Mouse (Mus musculus): ENCODE data around the gene Erc2. TPM values are rescaled to one million over a fixed set of nuclear protein-coding genes. Genes with fewer than 3 reads are reported as not detected.

Erc2 gene
- total RNA-seq, 2 experiments from 2014 or later: 0.36 to 0.41 TPM

DNA sequence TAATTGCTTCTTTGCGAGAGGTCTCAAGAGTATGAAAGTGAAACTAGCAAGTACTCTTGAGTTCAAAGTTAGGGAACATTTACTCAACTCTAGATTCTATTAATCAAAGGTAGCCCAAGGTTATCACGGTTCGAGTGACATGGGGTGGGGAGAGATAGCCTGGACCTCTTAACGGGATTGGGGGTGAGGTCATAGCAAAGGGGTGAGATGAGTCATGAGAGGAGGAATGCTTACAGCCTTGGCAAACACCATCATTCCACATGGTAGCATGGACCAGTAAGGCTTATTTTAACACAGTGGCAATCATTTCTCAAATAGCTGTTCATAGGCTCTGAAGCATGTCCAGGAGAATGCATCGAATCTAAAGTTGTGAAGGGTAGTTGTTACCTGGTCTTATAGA, 134.7 kb downstream of the Erc2 start:
- no peak for TF ChIP-seq CTCF (IDR thresholded peaks at IDR 0.05)
- no peak for DNase-seq
- Histone ChIP-seq H3K27ac (no peak overlapping the region), H3K4me3 (no peak overlapping the region)
- intact Hi-C loops (cut with DNase I): no loop called here

- H3K4me3 ChIP-seq: no peak overlapping the region
- intact Hi-C loops (cut with DNase I): no loop called here
- peak; percentile 43 for TF ChIP-seq CTCF (IDR thresholded peaks at IDR 0.05)
- H3K27ac ChIP-seq: no peak overlapping the region
- DNase-seq: no peak
Observed at GRCm38 (mm10) chr14:27758230-27758629, 136.0 kb downstream of the Erc2 start.

GRCm38 (mm10) chr14:27759069-27759628, 136.9 kb downstream of the Erc2 start:
- intact Hi-C loops (cut with DNase I): no loop called here
- TF ChIP-seq CTCF (IDR thresholded peaks at IDR 0.05): no peak
- no peak overlapping the region for H3K4me3 ChIP-seq
- DNase-seq: no peak
- H3K27ac ChIP-seq: no peak overlapping the region

DNA sequence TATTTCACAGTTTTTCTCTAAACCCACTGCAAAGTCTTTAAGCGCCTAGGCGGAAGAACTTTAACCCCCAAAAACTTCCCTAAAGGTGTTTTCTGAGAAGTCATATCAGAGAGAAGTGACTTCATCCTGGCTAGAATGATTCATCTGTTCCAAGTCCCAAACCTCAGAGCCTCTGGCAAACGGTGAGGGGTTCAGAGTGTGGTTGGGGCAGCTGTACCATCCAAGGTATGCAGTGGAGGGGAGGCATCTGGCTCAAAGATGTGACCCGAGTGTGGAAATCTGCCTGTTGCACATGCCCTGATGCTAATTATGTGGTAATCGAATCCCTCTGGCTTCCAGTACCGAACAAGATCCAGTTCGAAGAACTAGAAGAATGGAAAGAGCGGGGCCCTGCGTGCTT, 137.8 kb downstream of the Erc2 start:
- intact Hi-C loops (cut with DNase I): no loop called here
- no peak overlapping the region for H3K27ac ChIP-seq
- no peak overlapping the region for H3K4me3 ChIP-seq
- no peak for DNase-seq
- no peak for TF ChIP-seq CTCF (IDR thresholded peaks at IDR 0.05)

DNA sequence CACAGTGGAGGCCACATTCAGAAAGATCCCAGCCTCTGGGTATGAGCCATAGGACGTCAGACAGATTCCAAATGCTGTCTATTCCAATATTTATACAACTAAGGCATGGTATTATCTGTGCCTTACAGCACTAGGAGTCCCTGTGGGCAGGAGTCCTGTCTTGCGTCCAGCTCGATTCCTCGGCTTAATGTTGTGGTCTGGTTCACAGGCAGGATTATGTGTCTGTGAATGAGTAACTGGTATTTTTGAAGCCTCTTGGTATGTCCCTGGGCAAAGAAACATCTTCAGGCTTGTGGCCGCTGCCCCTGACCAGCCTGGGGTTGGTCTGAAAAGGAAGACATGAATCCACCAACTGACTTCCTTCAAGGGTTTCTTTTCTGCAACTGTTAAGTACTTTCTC, 153.1 kb downstream of the Erc2 start:
- intact Hi-C loops (cut with DNase I): no loop called here
- Histone ChIP-seq H3K27ac (no peak overlapping the region), H3K4me3 (no peak overlapping the region)
- no peak for DNase-seq
- TF ChIP-seq CTCF (IDR thresholded peaks at IDR 0.05): no peak

DNA sequence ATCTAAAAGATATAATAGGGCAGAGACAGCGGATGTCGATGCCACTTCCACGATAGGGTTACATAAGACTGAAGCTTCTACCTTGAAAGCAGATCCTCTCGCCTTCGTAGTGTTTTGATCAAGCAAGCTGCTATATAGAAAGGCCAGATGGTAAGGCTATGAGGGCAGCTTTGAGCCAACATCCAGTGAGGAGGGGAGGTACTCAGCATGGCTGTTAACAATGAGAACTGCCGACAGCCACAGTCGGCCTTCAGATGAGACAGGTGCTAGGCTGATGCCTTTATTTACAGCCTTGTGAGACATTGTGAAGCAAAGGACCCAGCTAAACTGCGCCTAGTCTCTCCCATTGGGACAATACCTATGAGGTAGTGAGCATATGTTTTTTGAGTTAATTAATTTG, 156.3 kb downstream of the Erc2 start:
- no peak for DNase-seq
- TF ChIP-seq CTCF (IDR thresholded peaks at IDR 0.05): no peak
- H3K27ac ChIP-seq: no peak overlapping the region
- H3K4me3 ChIP-seq: no peak overlapping the region
- intact Hi-C loops (cut with DNase I): no loop called here

GRCm38 (mm10) chr14:27778982-27779701, 156.9 kb downstream of the Erc2 start:
- Histone ChIP-seq H3K27ac (no peak overlapping the region), H3K4me3 (no peak overlapping the region)
- no peak for TF ChIP-seq CTCF (IDR thresholded peaks at IDR 0.05)
- intact Hi-C loops (cut with DNase I): no loop called here
- DNase-seq: no peak

DNA sequence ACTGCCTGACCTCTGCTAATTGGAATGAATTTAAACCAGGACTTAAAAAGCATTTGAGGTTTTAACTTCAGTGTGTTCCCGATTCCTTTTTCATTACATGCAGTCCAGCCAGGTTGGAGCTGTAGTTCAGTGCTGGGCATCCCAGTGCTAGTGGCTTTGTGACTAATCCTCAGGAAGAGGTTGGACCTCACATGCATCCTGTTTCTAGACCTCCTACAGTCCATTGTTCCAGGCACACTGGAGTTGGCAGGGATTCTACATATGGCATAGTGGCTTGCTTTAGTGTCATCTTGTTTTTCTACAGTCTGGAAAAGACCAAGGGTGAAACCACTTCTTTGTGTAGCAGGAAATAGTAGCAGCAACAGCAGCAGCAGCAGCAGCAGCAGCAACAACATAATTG, 159.0 kb downstream of the Erc2 start:
- intact Hi-C loops (cut with DNase I): no loop called here

DNA sequence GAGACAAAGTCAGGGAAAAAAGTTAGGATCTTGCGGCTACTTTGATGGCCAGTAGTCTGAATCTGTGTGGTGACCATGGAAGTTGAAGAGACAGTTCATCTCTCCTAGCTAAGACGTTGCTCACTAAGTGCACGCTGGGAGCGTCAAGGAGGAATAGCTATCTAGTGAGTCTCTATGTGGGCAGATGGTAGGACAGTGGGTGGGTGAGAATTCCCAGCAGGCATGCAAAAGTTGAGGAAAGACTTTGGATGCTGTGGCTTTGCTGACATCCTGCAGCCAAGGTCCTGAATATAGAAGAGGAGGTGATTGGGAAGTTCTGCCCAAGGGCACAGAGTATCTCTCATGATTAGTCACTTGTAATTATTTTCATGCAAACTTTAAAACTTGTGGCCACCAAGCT, 162.6 kb downstream of the Erc2 start:
- Histone ChIP-seq H3K4me3 (no peak overlapping the region), H3K27ac (no peak overlapping the region)
- DNase-seq: no peak
- no peak for TF ChIP-seq CTCF (IDR thresholded peaks at IDR 0.05)
- intact Hi-C loops (cut with DNase I): no loop called here

More for the DNA sequence above, 159.0 kb downstream of the Erc2 start:
- no peak for DNase-seq
- Histone ChIP-seq H3K4me3 (no peak overlapping the region), H3K27ac (no peak overlapping the region)
- TF ChIP-seq CTCF (IDR thresholded peaks at IDR 0.05): no peak

DNA sequence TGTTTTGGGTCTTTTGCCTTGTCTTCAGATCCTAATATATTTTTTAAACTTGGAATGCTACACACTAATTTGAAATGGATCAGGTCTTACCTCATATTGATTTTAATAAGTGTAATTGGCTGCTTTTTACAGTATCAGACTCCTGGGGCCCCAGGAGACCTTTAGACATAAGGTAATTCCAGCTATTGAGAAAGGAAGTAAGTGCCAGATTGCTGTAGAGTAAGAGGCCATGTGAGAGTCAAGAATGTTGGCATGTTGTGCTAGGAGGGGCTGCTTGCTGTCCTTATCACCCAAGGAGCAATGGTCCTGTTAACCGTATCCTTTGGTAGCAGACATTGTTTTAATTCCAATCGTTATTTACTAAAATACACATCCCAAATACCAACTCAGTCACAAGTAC, 163.3 kb downstream of the Erc2 start:
- DNase-seq: no peak
- Histone ChIP-seq H3K4me3 (no peak overlapping the region), H3K27ac (no peak overlapping the region)
- intact Hi-C loops (cut with DNase I): no loop called here
- no peak for TF ChIP-seq CTCF (IDR thresholded peaks at IDR 0.05)

DNA sequence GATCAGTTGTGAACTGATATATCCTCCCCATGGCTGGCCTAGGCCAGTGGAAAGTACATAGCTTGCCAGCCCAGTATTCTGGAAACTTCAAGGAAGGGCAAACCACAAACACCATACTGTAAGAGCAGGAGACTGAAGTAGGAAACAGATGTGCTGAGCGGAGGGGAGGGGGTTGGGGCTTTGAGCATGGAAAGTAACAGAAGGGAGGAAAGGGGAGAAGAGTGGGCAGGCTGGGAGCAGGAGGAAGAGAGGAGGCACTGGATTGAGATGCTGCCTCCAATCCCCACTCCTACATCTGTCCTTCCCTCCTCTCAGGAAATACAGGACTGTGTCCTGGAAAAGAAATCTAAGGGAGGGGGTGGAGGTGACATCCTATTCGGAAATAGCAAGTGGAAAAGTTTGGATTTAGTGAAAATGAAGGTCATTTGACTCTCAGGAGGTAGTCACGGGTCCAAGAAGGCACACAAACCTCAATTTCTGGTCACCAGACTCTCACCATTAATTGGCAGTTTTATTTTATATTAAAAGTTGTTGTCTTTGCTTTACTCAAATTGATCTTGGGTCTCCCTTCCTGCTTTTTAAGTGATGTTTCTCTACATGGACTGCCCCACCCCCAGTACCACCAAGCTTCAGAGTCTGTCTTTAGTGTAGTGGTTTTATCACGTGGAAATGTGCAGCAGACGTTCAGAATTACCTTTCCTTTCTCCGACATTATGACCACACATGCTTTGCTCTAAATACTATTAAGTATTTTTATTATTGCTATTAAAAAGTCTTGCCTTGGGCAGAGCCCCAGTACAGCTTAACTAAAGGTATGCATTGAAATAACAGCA, 167.1 kb downstream of the Erc2 start:
- DNase-seq: peak; percentile 17
- intact Hi-C loops (cut with DNase I): no loop called here
- TF ChIP-seq CTCF (IDR thresholded peaks at IDR 0.05): no peak
- H3K4me3 ChIP-seq: no peak overlapping the region
- no peak overlapping the region for H3K27ac ChIP-seq

GRCm38 (mm10) chr14:27798184-27798934, 176.1 kb downstream of the Erc2 start:
- H3K27ac ChIP-seq: no peak overlapping the region
- no peak for TF ChIP-seq CTCF (IDR thresholded peaks at IDR 0.05)
- no peak for DNase-seq
- no peak overlapping the region for H3K4me3 ChIP-seq
- intact Hi-C loops (cut with DNase I): no loop called here

GRCm38 (mm10) chr14:27800766-27801165, 178.5 kb downstream of the Erc2 start:
- intact Hi-C loops (cut with DNase I): no loop called here
- DNase-seq: no peak
- 0 out of 2 replicates have a peak, but pooled peaks have one; percentile 12 for TF ChIP-seq CTCF (IDR thresholded peaks at IDR 0.05)
- H3K4me3 ChIP-seq: no peak overlapping the region
- H3K27ac ChIP-seq: peak overlapping the region; percentile 20; the same call in 1 of the 2 replicates

Data from gastrocnemius, adult 2 months (tissue).